Mouse (Mus musculus) kidney, adult 2 months (tissue): ENCODE data around the gene Gm5148. TPM values are rescaled to one million over a fixed set of nuclear protein-coding genes. Genes with fewer than 3 reads are reported as not detected.

Experiments used
- DNase-seq: peaks from one replicate; pipeline ENCODE4 v3.0.0; 2021
- H3K27ac ChIP-seq: fragments of 200-500 bp; 2 replicates; pipeline ENCODE4 v1.5.1; 2012; ENCODE audit warnings: low read depth, low read length, control low read depth, inconsistent platforms; ENCODE audit not compliant: insufficient read depth
- H3K27me3 ChIP-seq: fragments of 200-500 bp; replicated peaks from 2 replicates; pipeline ENCODE4 v1.6.1; 2012; ENCODE audit warnings: mild to moderate bottlenecking, moderate library complexity, low read length, inconsistent platforms; ENCODE audit not compliant: control insufficient read depth, insufficient read depth
- H3K36me3 ChIP-seq: fragments of 200-500 bp; 2 replicates; pipeline ENCODE4 v1.6.1; 2012; ENCODE audit warnings: mild to moderate bottlenecking, moderate library complexity, low read length, inconsistent platforms; ENCODE audit not compliant: control insufficient read depth, insufficient read depth
- H3K4me1 ChIP-seq: fragments of 200-500 bp; 2 replicates; pipeline ENCODE4 v1.6.1; 2011; ENCODE audit warnings: low read length; ENCODE audit not compliant: control insufficient read depth, insufficient read depth
- H3K4me3 ChIP-seq: fragments of 200-500 bp; 2 replicates; pipeline ENCODE4 v1.5.1; 2011; ENCODE audit warnings: mild to moderate bottlenecking, low read depth, low read length, control low read depth; ENCODE audit not compliant: insufficient read depth
- CTCF ChIP-seq: fragments of 200-500 bp; conservative IDR thresholded peaks from 2 replicates; pipeline ENCODE4 v1.5.1; 2011; ENCODE audit warnings: low read depth, mild to moderate bottlenecking, control low read depth, low read length, moderate library complexity, mixed read lengths; ENCODE audit not compliant: insufficient read depth, insufficient read length
- POLR2A ChIP-seq: fragments of 200-500 bp; IDR thresholded peaks from one replicate; pipeline ENCODE4 v1.6.1; 2011; ENCODE audit warnings: low read depth, low read length, control low read depth
- WGBS: fragments of 180-500 bp; shearing (Covaris S2); methylation state at CpG from one replicate; pipeline ENCODE4 v1.1.7; 2018; 5-methylcytosine and 5-hydroxymethylcytosine counted together
- polyA plus RNA-seq: library from polyadenylated mRNA; depleted of rRNA; stranded (reverse); fragments of >200 nt; gene quantifications from 2 replicates; pipeline ENCODE4 v1.2.3, GENCODE M21; 2012; rRNA removed

Gm5148 gene
- 9.3 and 10.8 TPM in 2 replicates for polyA plus RNA-seq

- H3K27ac ChIP-seq, result peak within 1 kb of the TSS; percentile 95
- H3K4me3 ChIP-seq, result peak within 1 kb of the TSS; percentile 33
- no peaks in the 10 kb centered on the region for H3K36me3 ChIP-seq
- H3K27me3 ChIP-seq, result no peaks in the 10 kb centered on the region
- H3K4me1 ChIP-seq, result peaks cover 30% of the 10 kb centered on the region
- peak; percentile 97 for DNase-seq
- TF ChIP-seq CTCF, result peak; percentile 47; the same call in 1 of the 2 replicates
- TF ChIP-seq POLR2A, result no peak
- 24% methylated on average over 24 of the region's 24 CpGs for WGBS
Observed at GRCm38 (mm10) chr3:37724171-37724804, at the start of gene Gm5148. Gene Gm5148 (minus strand): TSS chr3:37724490.

- Histone ChIP-seq H3K27ac (no peak overlapping the region), H3K27me3 (no peaks in the 10 kb centered on the region), H3K4me3 (no peak overlapping the region), H3K4me1 (no peaks in the 10 kb centered on the region), H3K36me3 (no peaks in the 10 kb centered on the region)
- DNase-seq, result no peak
- no peak for TF ChIP-seq CTCF
Observed at GRCm38 (mm10) chr3:37770951-37771350, 46.7 kb upstream of the Gm5148 start.

- TF ChIP-seq POLR2A (no peak), CTCF (no peak)
- Histone ChIP-seq H3K36me3 (no peaks in the 10 kb centered on the region), H3K27ac (peak overlapping the region; percentile 75), H3K4me1 (no peaks in the 10 kb centered on the region), H3K27me3 (no peaks in the 10 kb centered on the region), H3K4me3 (no peak overlapping the region)
- peak; percentile 87 for DNase-seq
- WGBS, result 32% methylated on average over 5 of the region's 5 CpGs
Observed at GRCm38 (mm10) chr3:37769268-37769756, 45.0 kb upstream of the Gm5148 start.

- WGBS, result 75% methylated on average over 12 of the region's 12 CpGs
- no peak overlapping the region for H3K27ac ChIP-seq
- H3K4me1 ChIP-seq, result no peaks in the 10 kb centered on the region
- H3K27me3 ChIP-seq, result no peaks in the 10 kb centered on the region
- no peak overlapping the region for H3K4me3 ChIP-seq
- TF ChIP-seq CTCF (no peak), POLR2A (no peak)
- DNase-seq, result no peak
- H3K36me3 ChIP-seq, result no peaks in the 10 kb centered on the region
Observed at GRCm38 (mm10) chr3:37767147-37768015, 43.1 kb upstream of the Gm5148 start.

GRCm38 (mm10) chr3:37766628-37767027 lies 42.3 kb upstream of the Gm5148 start:
- H3K27me3 ChIP-seq, result no peaks in the 10 kb centered on the region
- TF ChIP-seq POLR2A (no peak), CTCF (no peak)
- no peaks in the 10 kb centered on the region for H3K4me1 ChIP-seq

GRCm38 (mm10) chr3:37765971-37766370 lies 41.7 kb upstream of the Gm5148 start:
- Histone ChIP-seq H3K27ac (no peak overlapping the region), H3K4me1 (no peaks in the 10 kb centered on the region), H3K36me3 (no peaks in the 10 kb centered on the region), H3K4me3 (no peak overlapping the region), H3K27me3 (no peaks in the 10 kb centered on the region)
- 71% methylated on average over 5 of the region's 5 CpGs for WGBS
- TF ChIP-seq POLR2A (no peak), CTCF (no peak)
- no peak for DNase-seq

More at GRCm38 (mm10) chr3:37766628-37767027, 42.3 kb upstream of the Gm5148 start:
- no peak for DNase-seq
- Histone ChIP-seq H3K27ac (no peak overlapping the region), H3K4me3 (no peak overlapping the region), H3K36me3 (no peaks in the 10 kb centered on the region)
- 53% methylated on average over 4 of the region's 4 CpGs for whole genome bisulfite sequencing

GRCm38 (mm10) chr3:37765275-37765674 lies 41.0 kb upstream of the Gm5148 start:
- no peak overlapping the region for H3K4me3 ChIP-seq
- TF ChIP-seq CTCF (no peak), POLR2A (no peak)
- H3K4me1 ChIP-seq, result no peaks in the 10 kb centered on the region
- 94% methylated on average over 3 of the region's 3 CpGs for WGBS
- DNase-seq, result no peak
- no peaks in the 10 kb centered on the region for H3K36me3 ChIP-seq
- no peak overlapping the region for H3K27ac ChIP-seq
- no peaks in the 10 kb centered on the region for H3K27me3 ChIP-seq
